Mouse (Mus musculus): ENCODE results near the gene Unc13a.

DNA sequence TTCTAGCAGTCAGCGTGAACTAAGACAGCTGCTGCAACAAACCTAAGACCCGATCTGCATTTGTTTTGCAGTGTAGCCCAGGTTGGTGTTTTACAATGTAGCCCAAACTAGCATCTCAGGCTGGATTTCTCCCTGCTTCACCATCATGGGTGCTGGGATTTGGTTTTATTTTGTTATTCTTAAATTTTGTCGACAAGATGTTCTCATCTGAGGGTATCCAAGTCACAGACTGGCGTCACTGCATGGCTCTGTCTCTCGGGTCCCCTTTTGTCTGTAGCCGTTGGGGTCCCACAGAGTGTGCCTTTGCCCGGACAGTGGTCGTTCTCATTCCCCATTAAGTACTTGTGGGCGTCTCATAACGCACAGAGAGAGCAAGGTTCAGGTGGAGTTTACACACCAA, 13.1 kb upstream of the Unc13a start:
- TF ChIP-seq POLR2A (IDR thresholded peaks at IDR 0.05; ENCODE audit: insufficient read depth, low read length) (no peak), EP300 (IDR thresholded peaks at IDR 0.05; ENCODE audit: insufficient read depth, low read depth, low read length) (no peak), CTCF (IDR thresholded peaks at IDR 0.05; ENCODE audit: low read depth, low read length) (no peak)
